Mouse (Mus musculus): ENCODE measurements at regions not wholly inside any gene's neighbourhood (a gene's known extent, or its start where the extent isn't known, plus 50 kb on each side); places are given as distances from the start of the nearest gene placed in this dataset.

DNA sequence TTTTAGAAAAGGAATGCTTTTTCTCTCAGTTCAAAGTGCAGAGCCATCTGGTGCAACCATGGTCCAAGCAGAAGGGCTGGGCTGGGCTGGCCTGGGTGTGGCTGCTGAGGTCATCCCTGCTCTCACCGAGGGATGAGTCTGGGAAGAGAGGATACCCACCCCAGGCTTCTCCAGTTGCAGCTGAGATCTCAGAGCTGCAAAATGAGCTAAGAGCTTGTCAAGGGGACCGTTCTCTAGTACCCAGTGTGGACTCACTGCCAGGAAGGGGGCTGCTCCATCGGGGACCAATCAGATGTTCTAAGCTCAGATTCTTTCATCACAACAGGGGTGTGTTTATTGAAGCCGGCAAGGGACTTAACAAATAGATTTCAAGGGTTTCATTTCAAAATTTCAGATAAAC is 275.6 kb upstream of the Far2 start:
- no peak overlapping the region for H3K4me2 ChIP-seq (ENCODE audit: low read depth, low read length)
- H3K36me3 ChIP-seq (ENCODE audit: control insufficient read depth, insufficient read depth, low read length) = no peaks in the 10 kb centered on the region
- no peaks in the 10 kb centered on the region for H3K9me3 ChIP-seq (ENCODE audit: control insufficient read depth, low read length)
- no peak overlapping the region for H3K4me3 ChIP-seq (ENCODE audit: low read length)
- H3K4me1 ChIP-seq (ENCODE audit: control insufficient read depth, insufficient read depth, low read length) = no peaks in the 10 kb centered on the region
- 30% methylated on average over 4 of the region's 4 CpGs for WGBS
- ATAC-seq = no peak
- no peak overlapping the region for H3K9ac ChIP-seq (ENCODE audit: low read depth, low read length)
- H3K27me3 ChIP-seq (replicated peaks; ENCODE audit: control insufficient read depth, insufficient read depth, low read length) = no peaks in the 10 kb centered on the region
- no peak overlapping the region for H3K27ac ChIP-seq (ENCODE audit: low read length)

DNA sequence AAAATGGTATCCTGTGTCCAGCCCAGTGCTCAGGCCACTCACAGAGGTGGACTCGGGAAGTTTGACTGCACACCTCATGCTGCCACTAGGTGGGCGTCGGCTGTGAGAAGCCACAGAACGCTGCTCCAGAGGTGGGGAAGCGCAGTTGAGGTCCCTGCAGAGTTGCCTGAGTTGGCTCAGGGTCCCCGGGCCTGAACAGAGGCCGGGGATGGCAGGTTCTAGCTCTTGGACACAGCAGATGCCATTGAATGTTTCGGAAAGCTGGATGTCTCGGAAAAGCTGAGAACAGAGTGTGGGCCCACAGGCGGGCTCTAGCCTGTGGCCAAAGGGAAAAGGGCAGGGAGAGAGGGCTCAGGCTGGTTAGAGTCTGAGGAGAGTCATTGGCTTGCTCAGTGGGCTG is 273.2 kb upstream of the Far2 start:
- WGBS = 83% methylated on average over 10 of the region's 10 CpGs
- Histone ChIP-seq H3K9me3 (ENCODE audit: control insufficient read depth, low read length) (no peaks in the 10 kb centered on the region), H3K27ac (ENCODE audit: low read length) (no peak overlapping the region), H3K4me2 (ENCODE audit: low read depth, low read length) (no peak overlapping the region), H3K27me3 (replicated peaks; ENCODE audit: control insufficient read depth, insufficient read depth, low read length) (no peaks in the 10 kb centered on the region), H3K4me1 (ENCODE audit: control insufficient read depth, insufficient read depth, low read length) (no peaks in the 10 kb centered on the region), H3K36me3 (ENCODE audit: control insufficient read depth, insufficient read depth, low read length) (no peaks in the 10 kb centered on the region), H3K9ac (ENCODE audit: low read depth, low read length) (no peak overlapping the region), H3K4me3 (ENCODE audit: low read length) (no peak overlapping the region)
- no peak for ATAC-seq

- no peak for ATAC-seq
- WGBS = 83% methylated on average over 6 of the region's 6 CpGs
- H3K9me3 ChIP-seq (ENCODE audit: control insufficient read depth, low read length) = no peaks in the 10 kb centered on the region
- no peak overlapping the region for H3K9ac ChIP-seq (ENCODE audit: low read depth, low read length)
- no peaks in the 10 kb centered on the region for H3K27me3 ChIP-seq (replicated peaks; ENCODE audit: control insufficient read depth, insufficient read depth, low read length)
- H3K36me3 ChIP-seq (ENCODE audit: control insufficient read depth, insufficient read depth, low read length) = no peaks in the 10 kb centered on the region
- H3K27ac ChIP-seq (ENCODE audit: low read length) = no peak overlapping the region
- no peaks in the 10 kb centered on the region for H3K4me1 ChIP-seq (ENCODE audit: control insufficient read depth, insufficient read depth, low read length)
- H3K4me2 ChIP-seq (ENCODE audit: low read depth, low read length) = no peak overlapping the region
- no peak overlapping the region for H3K4me3 ChIP-seq (ENCODE audit: low read length)
Observed at GRCm38 (mm10) chr6:147774626-147775025, 272.4 kb upstream of the Far2 start.

GRCm38 (mm10) chr6:147779466-147779865 is 267.6 kb upstream of the Far2 start:
- H3K9ac ChIP-seq (ENCODE audit: low read depth, low read length) = no peak overlapping the region
- ATAC-seq = no peak
- H3K27me3 ChIP-seq (replicated peaks; ENCODE audit: control insufficient read depth, insufficient read depth, low read length) = no peaks in the 10 kb centered on the region
- WGBS = 95% methylated on average over 1 of the region's 1 CpGs
- no peak overlapping the region for H3K4me3 ChIP-seq (ENCODE audit: low read length)
- H3K4me2 ChIP-seq (ENCODE audit: low read depth, low read length) = no peak overlapping the region
- H3K9me3 ChIP-seq (ENCODE audit: control insufficient read depth, low read length) = no peaks in the 10 kb centered on the region
- H3K4me1 ChIP-seq (ENCODE audit: control insufficient read depth, insufficient read depth, low read length) = no peaks in the 10 kb centered on the region
- H3K27ac ChIP-seq (ENCODE audit: low read length) = no peak overlapping the region
- H3K36me3 ChIP-seq (ENCODE audit: control insufficient read depth, insufficient read depth, low read length) = no peaks in the 10 kb centered on the region

GRCm38 (mm10) chr6:147784249-147784648 is 262.8 kb upstream of the Far2 start:
- Histone ChIP-seq H3K36me3 (ENCODE audit: control insufficient read depth, insufficient read depth, low read length) (no peaks in the 10 kb centered on the region), H3K9me3 (ENCODE audit: control insufficient read depth, low read length) (no peaks in the 10 kb centered on the region), H3K27me3 (replicated peaks; ENCODE audit: control insufficient read depth, insufficient read depth, low read length) (no peaks in the 10 kb centered on the region), H3K9ac (ENCODE audit: low read depth, low read length) (no peak overlapping the region), H3K27ac (ENCODE audit: low read length) (no peak overlapping the region), H3K4me3 (ENCODE audit: low read length) (no peak overlapping the region), H3K4me1 (ENCODE audit: control insufficient read depth, insufficient read depth, low read length) (no peaks in the 10 kb centered on the region), H3K4me2 (ENCODE audit: low read depth, low read length) (no peak overlapping the region)
- no peak for ATAC-seq
- 83% methylated on average over 2 of the region's 2 CpGs for WGBS

DNA sequence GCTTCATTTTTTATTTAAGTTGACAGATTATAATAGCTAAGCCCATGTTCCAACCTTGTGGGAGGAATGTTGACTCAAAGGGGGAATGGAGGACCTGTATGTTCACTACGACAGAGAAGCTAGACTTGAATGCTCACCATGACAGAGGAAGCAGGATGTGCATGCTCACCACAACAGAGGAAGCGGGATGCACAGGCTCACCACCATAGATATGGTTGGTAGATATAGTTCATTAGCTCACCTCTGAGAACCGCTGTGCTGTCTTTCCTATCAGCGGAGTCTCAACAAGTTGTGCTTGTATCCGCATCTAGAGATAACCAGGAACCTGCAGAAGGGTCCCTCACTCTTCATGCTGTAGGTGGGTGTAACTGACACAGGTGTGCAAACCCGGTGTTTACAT is 262.2 kb upstream of the Far2 start:
- H3K27me3 ChIP-seq (replicated peaks; ENCODE audit: control insufficient read depth, insufficient read depth, low read length) = no peaks in the 10 kb centered on the region
- H3K4me3 ChIP-seq (ENCODE audit: low read length) = no peak overlapping the region
- no peaks in the 10 kb centered on the region for H3K36me3 ChIP-seq (ENCODE audit: control insufficient read depth, insufficient read depth, low read length)
- no peak overlapping the region for H3K4me2 ChIP-seq (ENCODE audit: low read depth, low read length)
- H3K9me3 ChIP-seq (ENCODE audit: control insufficient read depth, low read length) = no peaks in the 10 kb centered on the region
- ATAC-seq = no peak
- no peaks in the 10 kb centered on the region for H3K4me1 ChIP-seq (ENCODE audit: control insufficient read depth, insufficient read depth, low read length)
- 87% methylated on average over 6 of the region's 6 CpGs for WGBS
- no peak overlapping the region for H3K9ac ChIP-seq (ENCODE audit: low read depth, low read length)
- no peak overlapping the region for H3K27ac ChIP-seq (ENCODE audit: low read length)

DNA sequence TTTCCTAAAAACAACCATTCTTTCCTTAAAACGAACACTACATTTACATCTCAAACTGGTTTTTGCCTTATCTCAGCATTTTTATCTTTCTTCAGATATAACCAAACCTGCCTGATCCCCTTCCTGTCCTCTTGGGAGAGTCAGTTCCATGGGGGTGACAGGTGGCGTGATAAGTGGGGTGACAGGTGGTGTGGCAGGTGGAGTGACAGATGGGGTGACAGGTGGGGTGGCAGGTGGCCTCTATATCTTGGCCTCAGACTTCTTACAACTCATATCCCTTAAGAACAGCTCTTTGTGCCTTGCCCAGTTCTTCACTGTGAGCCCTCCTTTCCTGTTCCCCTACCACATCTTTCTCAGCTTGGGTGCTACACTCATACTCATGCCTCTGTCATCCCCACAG is 259.0 kb upstream of the Far2 start:
- H3K27me3 ChIP-seq (replicated peaks; ENCODE audit: control insufficient read depth, insufficient read depth, low read length) = no peaks in the 10 kb centered on the region
- no peak overlapping the region for H3K27ac ChIP-seq (ENCODE audit: low read length)
- no peak overlapping the region for H3K9ac ChIP-seq (ENCODE audit: low read depth, low read length)
- no peaks in the 10 kb centered on the region for H3K4me1 ChIP-seq (ENCODE audit: control insufficient read depth, insufficient read depth, low read length)
- no peaks in the 10 kb centered on the region for H3K9me3 ChIP-seq (ENCODE audit: control insufficient read depth, low read length)
- no peaks in the 10 kb centered on the region for H3K36me3 ChIP-seq (ENCODE audit: control insufficient read depth, insufficient read depth, low read length)
- no peak overlapping the region for H3K4me2 ChIP-seq (ENCODE audit: low read depth, low read length)
- no peak overlapping the region for H3K4me3 ChIP-seq (ENCODE audit: low read length)
- ATAC-seq = no peak
- WGBS = 63% methylated on average over 2 of the region's 2 CpGs

- WGBS = 77% methylated on average over 6 of the region's 6 CpGs
- H3K4me1 ChIP-seq (ENCODE audit: control insufficient read depth, insufficient read depth, low read length) = no peaks in the 10 kb centered on the region
Observed at GRCm38 (mm10) chr6:147789112-147789511, 257.9 kb upstream of the Far2 start.

DNA sequence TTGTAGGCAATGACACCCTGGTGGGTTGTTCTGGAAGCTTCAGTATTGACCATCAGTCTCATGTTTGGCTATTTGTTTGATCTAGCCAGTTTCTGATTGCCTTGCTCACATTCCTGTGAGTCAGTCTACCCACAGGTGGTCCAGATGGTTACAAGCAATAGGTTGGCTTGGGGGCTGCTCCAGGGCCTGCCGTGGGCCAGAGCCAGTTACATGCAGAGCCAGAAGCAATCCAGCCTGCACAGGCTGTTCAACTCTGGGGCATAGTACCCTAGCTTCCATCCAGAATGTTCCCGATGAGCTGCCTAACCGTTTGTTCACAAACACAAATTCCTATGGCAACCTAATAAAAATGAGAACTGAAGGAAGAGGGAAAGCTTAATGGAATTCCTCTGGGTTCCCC is 253.2 kb upstream of the Far2 start:
- H3K9ac ChIP-seq (ENCODE audit: low read depth, low read length) = no peak overlapping the region
- H3K27me3 ChIP-seq (replicated peaks; ENCODE audit: control insufficient read depth, insufficient read depth, low read length) = no peaks in the 10 kb centered on the region
- H3K9me3 ChIP-seq (ENCODE audit: control insufficient read depth, low read length) = no peaks in the 10 kb centered on the region
- H3K36me3 ChIP-seq (ENCODE audit: control insufficient read depth, insufficient read depth, low read length) = no peaks in the 10 kb centered on the region
- no peaks in the 10 kb centered on the region for H3K4me1 ChIP-seq (ENCODE audit: control insufficient read depth, insufficient read depth, low read length)
- WGBS = 61% methylated on average over 3 of the region's 3 CpGs
- ATAC-seq = no peak
- no peak overlapping the region for H3K27ac ChIP-seq (ENCODE audit: low read length)
- H3K4me3 ChIP-seq (ENCODE audit: low read length) = no peak overlapping the region
- H3K4me2 ChIP-seq (ENCODE audit: low read depth, low read length) = no peak overlapping the region

More at GRCm38 (mm10) chr6:147789112-147789511, 257.9 kb upstream of the Far2 start:
- no peaks in the 10 kb centered on the region for H3K9me3 ChIP-seq (ENCODE audit: control insufficient read depth, low read length)
- no peak overlapping the region for H3K9ac ChIP-seq (ENCODE audit: low read depth, low read length)
- H3K4me3 ChIP-seq (ENCODE audit: low read length) = no peak overlapping the region
- H3K27ac ChIP-seq (ENCODE audit: low read length) = no peak overlapping the region
- H3K36me3 ChIP-seq (ENCODE audit: control insufficient read depth, insufficient read depth, low read length) = no peaks in the 10 kb centered on the region
- no peak for ATAC-seq
- H3K4me2 ChIP-seq (ENCODE audit: low read depth, low read length) = no peak overlapping the region
- H3K27me3 ChIP-seq (replicated peaks; ENCODE audit: control insufficient read depth, insufficient read depth, low read length) = no peaks in the 10 kb centered on the region

- 79% methylated on average over 4 of the region's 4 CpGs for WGBS
Observed at GRCm38 (mm10) chr6:147794351-147794750, 252.7 kb upstream of the Far2 start.

More at GRCm38 (mm10) chr6:147794351-147794750, 252.7 kb upstream of the Far2 start:
- Histone ChIP-seq H3K9ac (ENCODE audit: low read depth, low read length) (no peak overlapping the region), H3K9me3 (ENCODE audit: control insufficient read depth, low read length) (no peaks in the 10 kb centered on the region), H3K4me2 (ENCODE audit: low read depth, low read length) (no peak overlapping the region), H3K27me3 (replicated peaks; ENCODE audit: control insufficient read depth, insufficient read depth, low read length) (no peaks in the 10 kb centered on the region), H3K4me3 (ENCODE audit: low read length) (no peak overlapping the region), H3K27ac (ENCODE audit: low read length) (no peak overlapping the region), H3K36me3 (ENCODE audit: control insufficient read depth, insufficient read depth, low read length) (no peaks in the 10 kb centered on the region), H3K4me1 (ENCODE audit: control insufficient read depth, insufficient read depth, low read length) (no peaks in the 10 kb centered on the region)
- ATAC-seq = no peak

Measured in intestine, embryonic 16.5 days (tissue).